Mouse (Mus musculus): ENCODE measurements around the gene Gabra6. TPM values are rescaled to one million over a fixed set of nuclear protein-coding genes. Genes with fewer than 3 reads are reported as not detected.

Gene Gabra6
- polyA plus RNA-seq, 1 experiment: not detected

GRCm38 (mm10) chr11:42309086-42309485 is 11.8 kb downstream of the Gabra6 start:
- TF ChIP-seq USF1 (IDR thresholded peaks at IDR 0.05; ENCODE audit: low read depth): no peak
- no peak for TF ChIP-seq POLR2AphosphoS2 (IDR thresholded peaks at IDR 0.05; ENCODE audit: insufficient read length, low read depth)
- no peak for TF ChIP-seq MYOG (IDR thresholded peaks at IDR 0.05; ENCODE audit: control insufficient read depth in 1 of 3, insufficient read depth in 1 of 3, insufficient read length in 2 of 3, low read depth in 2 of 3)
- no peak for TF ChIP-seq TCF3 (IDR thresholded peaks at IDR 0.05; ENCODE audit: insufficient read length, low read depth)
- TF ChIP-seq REST (IDR thresholded peaks at IDR 0.05; ENCODE audit: insufficient read depth, insufficient read length): no peak
- no peak for TF ChIP-seq TCF12 (IDR thresholded peaks at IDR 0.05; ENCODE audit: insufficient read depth, poor library complexity, severe bottlenecking)
- no peak for TF ChIP-seq SRF (IDR thresholded peaks at IDR 0.05; ENCODE audit: control insufficient read depth, insufficient read length, low read depth)
- no peak for TF ChIP-seq MAX (IDR thresholded peaks at IDR 0.05; ENCODE audit: low read depth)
- TF ChIP-seq E2F4 (IDR thresholded peaks at IDR 0.05; ENCODE audit: insufficient read depth): no peak
- no peak for TF ChIP-seq MYOD1 (IDR thresholded peaks at IDR 0.05; ENCODE audit: control insufficient read depth in 1 of 3, insufficient read length in 2 of 3, low read depth in 2 of 3)
- TF ChIP-seq POLR2A (IDR thresholded peaks at IDR 0.05; ENCODE audit: insufficient read length, low read depth): no peak
- Histone ChIP-seq H3K79me2 (ENCODE audit: control insufficient read depth, insufficient read depth) (no peaks in the 10 kb centered on the region), H3K36me3 (ENCODE audit: control insufficient read depth, insufficient read depth) (no peaks in the 10 kb centered on the region), H3K4me2 (ENCODE audit: low read depth) (no peak overlapping the region), H3K4me3 (no peak overlapping the region), H3K27me3 (ENCODE audit: control insufficient read depth, insufficient read depth, insufficient read length) (no peaks in the 10 kb centered on the region), H3ac (ENCODE audit: control insufficient read depth, insufficient read length) (no peak overlapping the region)

- no peaks in the 10 kb centered on the region for H3K36me3 ChIP-seq (ENCODE audit: control insufficient read depth, insufficient read depth)
- no peak overlapping the region for H3K4me2 ChIP-seq (ENCODE audit: low read depth)
- no peaks in the 10 kb centered on the region for H3K27me3 ChIP-seq (ENCODE audit: control insufficient read depth, insufficient read depth, insufficient read length)
- TF ChIP-seq TCF12 (IDR thresholded peaks at IDR 0.05; ENCODE audit: insufficient read depth, poor library complexity, severe bottlenecking) (no peak), E2F4 (IDR thresholded peaks at IDR 0.05; ENCODE audit: insufficient read depth) (no peak), REST (IDR thresholded peaks at IDR 0.05; ENCODE audit: insufficient read depth, insufficient read length) (no peak), CEBPB (IDR thresholded peaks at IDR 0.05; ENCODE audit: insufficient read depth, poor library complexity, severe bottlenecking) (no peak), MYOG (IDR thresholded peaks at IDR 0.05; ENCODE audit: control insufficient read depth in 1 of 3, insufficient read depth in 1 of 3, insufficient read length in 2 of 3, low read depth in 2 of 3) (no peak), POLR2AphosphoS2 (IDR thresholded peaks at IDR 0.05; ENCODE audit: insufficient read length, low read depth) (no peak), MYOD1 (IDR thresholded peaks at IDR 0.05; ENCODE audit: control insufficient read depth in 1 of 3, insufficient read length in 2 of 3, low read depth in 2 of 3) (no peak)
- H3K4me3 ChIP-seq: no peak overlapping the region
- no peaks in the 10 kb centered on the region for H3K79me2 ChIP-seq (ENCODE audit: control insufficient read depth, insufficient read depth)
- H3ac ChIP-seq (ENCODE audit: control insufficient read depth, insufficient read length): no peak overlapping the region
These were observed 14.8 kb downstream of the Gabra6 start for GRCm38 (mm10) chr11:42306095-42306494.

- H3K4me3 ChIP-seq: no peak overlapping the region
- no peaks in the 10 kb centered on the region for H3K36me3 ChIP-seq (ENCODE audit: control insufficient read depth, insufficient read depth)
- no peaks in the 10 kb centered on the region for H3K79me2 ChIP-seq (ENCODE audit: control insufficient read depth, insufficient read depth)
- H3K27me3 ChIP-seq (ENCODE audit: control insufficient read depth, insufficient read depth, insufficient read length): no peaks in the 10 kb centered on the region
- H3ac ChIP-seq (ENCODE audit: control insufficient read depth, insufficient read length): no peak overlapping the region
- TF ChIP-seq CEBPB (IDR thresholded peaks at IDR 0.05; ENCODE audit: insufficient read depth, poor library complexity, severe bottlenecking): no peak
- no peak for TF ChIP-seq TCF3 (IDR thresholded peaks at IDR 0.05; ENCODE audit: insufficient read length, low read depth)
- no peak for TF ChIP-seq POLR2A (IDR thresholded peaks at IDR 0.05; ENCODE audit: insufficient read length, low read depth)
- no peak overlapping the region for H3K4me2 ChIP-seq (ENCODE audit: low read depth)
These were observed 61.9 kb downstream of the Gabra6 start for GRCm38 (mm10) chr11:42258978-42259377.

Other genes starting within 250 kb of the Gabra6 start
- gene Gabra1, start 138.1 kb downstream of the Gabra6 start, polyA plus RNA-seq (2012; fragmentation: generic; extraction: Trizol): 0.42 TPM
- 0.53 TPM for gene Gabrb2, start 98.7 kb upstream of the Gabra6 start, polyA plus RNA-seq (2012; fragmentation: generic; extraction: Trizol)